ENCODE assay signal across 8 mouse cellular contexts in genomic region chr13:54758756-54759470, GRCm38 (mm10). TPM values are rescaled to one million over a fixed set of nuclear protein-coding genes. Genes with fewer than 3 reads are reported as not detected.
DNase-seq lines count a peak whose midpoint lies in the region; ATAC-seq and TF ChIP-seq lines count a peak whose summit lies in the region.

No protein-coding gene starts in this region.

- no peaks in the 10 kb centered on the region for H3K9me3 ChIP-seq in heart, embryonic 13.5 days
- no peaks in the 10 kb centered on the region for H3K9me3 ChIP-seq in forebrain, embryonic 16.5 days (ENCODE audit: control insufficient read depth, low read length)
- H3K9me3 ChIP-seq in liver, postnatal 0 days (ENCODE audit: low read length) = no peaks in the 10 kb centered on the region

- TF ChIP-seq POLR2A in cerebellum, adult 2 months (IDR thresholded peaks at IDR 0.05; ENCODE audit: borderline replicate concordance, insufficient read depth, low read length) = no peak

- H3K4me3 ChIP-seq in heart, embryonic 13.5 days = peak overlapping the region; percentile 47; the same call in 1 of the 2 replicates
- H3K4me3 ChIP-seq in cerebellum, adult 2 months (replicated peaks; ENCODE audit: insufficient read depth, low read depth, low read length) = peak overlapping the region; percentile 56
- H3K4me3 ChIP-seq in forebrain, embryonic 16.5 days (replicated peaks; ENCODE audit: low read length) = peak overlapping the region; percentile 54
- no peak overlapping the region for H3K4me3 ChIP-seq in liver, postnatal 0 days (ENCODE audit: low read depth, low read length)

- 2% methylated on average over 29 of the region's 29 CpGs for WGBS in heart, embryonic 13.5 days
- under 1% methylated on average over 29 of the region's 29 CpGs for WGBS in cerebellum, adult 2 months
- WGBS in forebrain, embryonic 16.5 days = 1% methylated on average over 29 of the region's 29 CpGs
- 4% methylated on average over 29 of the region's 29 CpGs for WGBS in liver, postnatal 0 days (ENCODE audit: insufficient replicate concordance)

- DNase-seq in heart, adult 11 months = no peak
- DNase-seq in cerebellum, adult 2 months = peak; percentile 56 to 62
- no peak for DNase-seq in liver, postnatal 0 days
- DNase-seq in natural killer cell, adult 2 months (ENCODE audit: low spot score in 2 of 2) = no peak
- DNase-seq in kidney, adult 18-20 months = no peak

- TF ChIP-seq EP300 in liver, postnatal 0 days (IDR thresholded peaks at IDR 0.05; ENCODE audit: low read depth) = no peak

- H3K36me3 ChIP-seq in heart, embryonic 13.5 days = no peaks in the 10 kb centered on the region
- H3K36me3 ChIP-seq in forebrain, embryonic 16.5 days (ENCODE audit: control insufficient read depth, insufficient read depth) = no peaks in the 10 kb centered on the region
- H3K36me3 ChIP-seq in liver, postnatal 0 days (replicated peaks; ENCODE audit: insufficient read depth, low read length) = no peaks in the 10 kb centered on the region

- no peak overlapping the region for H3K9ac ChIP-seq in heart, embryonic 13.5 days
- peak overlapping the region; percentile 67 for H3K9ac ChIP-seq in forebrain, embryonic 16.5 days (replicated peaks; ENCODE audit: low read depth, low read length)
- no peak overlapping the region for H3K9ac ChIP-seq in liver, postnatal 0 days (replicated peaks)

- no peak overlapping the region for H3K27ac ChIP-seq in heart, embryonic 13.5 days (replicated peaks)
- peak overlapping the region; percentile 81 for H3K27ac ChIP-seq in cerebellum, adult 2 months (ENCODE audit: insufficient read depth, low read length)
- H3K27ac ChIP-seq in forebrain, embryonic 16.5 days (ENCODE audit: low read length) = peak overlapping the region; percentile 96
- no peak overlapping the region for H3K27ac ChIP-seq in liver, postnatal 0 days (ENCODE audit: low read depth)

- no peak for TF ChIP-seq CTCF in cerebellum, adult 2 months (IDR thresholded peaks at IDR 0.05; ENCODE audit: borderline replicate concordance, insufficient read depth, low read depth, low read length)
- TF ChIP-seq CTCF in liver, postnatal 0 days (IDR thresholded peaks at IDR 0.05; ENCODE audit: low read depth) = no peak

- ATAC-seq in heart, embryonic 13.5 days (ENCODE audit: extremely low read depth, insufficient number of reproducible peaks, low FRiP score, low TSS enrichment) = peak; percentile 42; the same call in 1 of the 2 replicates
- no peak; the same call in 1 of the 2 replicates for ATAC-seq in forebrain, embryonic 16.5 days
- no peak; the same call in 1 of the 2 replicates for ATAC-seq in liver, postnatal 0 days
- ATAC-seq in monocyte, adult 5-6 weeks (replicated peaks; ENCODE audit: insufficient number of reproducible peaks, low FRiP score, low TSS enrichment, poor library complexity, severe bottlenecking) = no peak

- H3K27me3 ChIP-seq in heart, embryonic 13.5 days (replicated peaks) = peaks cover 95% of the 10 kb centered on the region
- H3K27me3 ChIP-seq in cerebellum, adult 2 months (ENCODE audit: control insufficient read depth, insufficient read depth, low read length) = no peaks in the 10 kb centered on the region
- peaks cover 11% of the 10 kb centered on the region; the same call in 1 of the 2 replicates for H3K27me3 ChIP-seq in forebrain, embryonic 16.5 days (replicated peaks; ENCODE audit: control insufficient read depth, insufficient read depth, low read length)
- H3K27me3 ChIP-seq in liver, postnatal 0 days (ENCODE audit: insufficient read depth, low read length) = peaks cover 27% of the 10 kb centered on the region

- peaks cover 9% of the 10 kb centered on the region for H3K4me1 ChIP-seq in heart, embryonic 13.5 days
- peaks cover 46% of the 10 kb centered on the region for H3K4me1 ChIP-seq in cerebellum, adult 2 months (ENCODE audit: control insufficient read depth, insufficient read depth, low read length)
- H3K4me1 ChIP-seq in forebrain, embryonic 16.5 days (replicated peaks; ENCODE audit: control insufficient read depth, insufficient read depth, low read length) = peaks cover 60% of the 10 kb centered on the region
- peaks cover 7% of the 10 kb centered on the region for H3K4me1 ChIP-seq in liver, postnatal 0 days (ENCODE audit: insufficient read depth)

- peak overlapping the region; percentile 68 for H3K4me2 ChIP-seq in heart, embryonic 13.5 days
- H3K4me2 ChIP-seq in forebrain, embryonic 16.5 days (ENCODE audit: low read length) = peak overlapping the region; percentile 76
- H3K4me2 ChIP-seq in liver, postnatal 0 days (ENCODE audit: low read depth, low read length) = peak overlapping the region; percentile 65; the same call in 1 of the 2 replicates

RNA-seq across cellular contexts. Expression of gene Sncb, which starts 7.5 kb away (rescaled TPM):
- polyA plus RNA-seq in heart, embryonic 13.5 days (2015; fragmentation: Nextera tagmentation; extraction: Ambion mirVana) = not detected in 2 replicates
- polyA plus RNA-seq in cerebellum, adult 2 months (2012; rRNA removed) = 851 and 853 TPM in 2 replicates
- polyA plus RNA-seq in forebrain, embryonic 16.5 days (2015; fragmentation: Nextera tagmentation; extraction: Ambion mirVana) = 27.1 and 37.0 TPM in 2 replicates
- polyA plus RNA-seq in liver, postnatal 0 days (2015; fragmentation: Nextera tagmentation; extraction: Ambion mirVana) = not detected in 2 replicates
- total RNA-seq in monocyte, adult 5-6 weeks (2017) = not detected in 3 replicates

RNA-seq across cellular contexts. Expression of gene Gprin1, which starts 9.2 kb away (rescaled TPM):
- not detected in 2 replicates for polyA plus RNA-seq in heart, embryonic 13.5 days (2015; fragmentation: Nextera tagmentation; extraction: Ambion mirVana)
- 41.4 and 45.4 TPM in 2 replicates for polyA plus RNA-seq in cerebellum, adult 2 months (2012; rRNA removed)
- 6.2 and 7.1 TPM in 2 replicates for polyA plus RNA-seq in forebrain, embryonic 16.5 days (2015; fragmentation: Nextera tagmentation; extraction: Ambion mirVana)
- polyA plus RNA-seq in liver, postnatal 0 days (2015; fragmentation: Nextera tagmentation; extraction: Ambion mirVana) = not detected in 2 replicates
- not detected in 3 replicates for total RNA-seq in monocyte, adult 5-6 weeks (2017)

RNA-seq across cellular contexts. Expression of gene Eif4e1b, which starts 24.9 kb away (rescaled TPM):
- not detected in 2 replicates for polyA plus RNA-seq in heart, embryonic 13.5 days (2015; fragmentation: Nextera tagmentation; extraction: Ambion mirVana)
- polyA plus RNA-seq in cerebellum, adult 2 months (2012; rRNA removed) = not detected in 2 replicates
- not detected in 2 replicates for polyA plus RNA-seq in forebrain, embryonic 16.5 days (2015; fragmentation: Nextera tagmentation; extraction: Ambion mirVana)
- polyA plus RNA-seq in liver, postnatal 0 days (2015; fragmentation: Nextera tagmentation; extraction: Ambion mirVana) = not detected in 2 replicates
- not detected in 3 replicates for total RNA-seq in monocyte, adult 5-6 weeks (2017)

RNA-seq across cellular contexts. Expression of gene Tspan17, which starts 30.3 kb away (rescaled TPM):
- 5.3 TPM in 2 replicates for polyA plus RNA-seq in heart, embryonic 13.5 days (2015; fragmentation: Nextera tagmentation; extraction: Ambion mirVana)
- polyA plus RNA-seq in cerebellum, adult 2 months (2012; rRNA removed) = 87.9 and 89.8 TPM in 2 replicates
- 18.6 and 29.7 TPM in 2 replicates for polyA plus RNA-seq in forebrain, embryonic 16.5 days (2015; fragmentation: Nextera tagmentation; extraction: Ambion mirVana)
- polyA plus RNA-seq in liver, postnatal 0 days (2015; fragmentation: Nextera tagmentation; extraction: Ambion mirVana) = 2.1 and 2.2 TPM in 2 replicates
- total RNA-seq in monocyte, adult 5-6 weeks (2017) = 6.9 to 18.5 TPM (median 8.1 TPM) in 3 replicates

RNA-seq across cellular contexts. Expression of gene Cdhr2, which starts 57.7 kb away (rescaled TPM):
- 0.45 TPM in 1 of 2 replicates, not detected in the other for polyA plus RNA-seq in heart, embryonic 13.5 days (2015; fragmentation: Nextera tagmentation; extraction: Ambion mirVana)
- 0.16 and 0.23 TPM in 2 replicates for polyA plus RNA-seq in cerebellum, adult 2 months (2012; rRNA removed)
- 0.16 and 0.25 TPM in 2 replicates for polyA plus RNA-seq in forebrain, embryonic 16.5 days (2015; fragmentation: Nextera tagmentation; extraction: Ambion mirVana)
- 7.0 TPM in 2 replicates for polyA plus RNA-seq in liver, postnatal 0 days (2015; fragmentation: Nextera tagmentation; extraction: Ambion mirVana)
- total RNA-seq in monocyte, adult 5-6 weeks (2017) = 0.10 TPM in 1 of 3 replicates, not detected in the others

Comparison
In these comparisons a context has a peak if more than half of its experiments do, and no peak if none do; other contexts are left out.
1. H3K27ac ChIP-seq: peak in cerebellum, adult 2 months (single experiment) and forebrain, embryonic 16.5 days (single experiment); none in heart, embryonic 13.5 days (single experiment) and liver, postnatal 0 days (single experiment).
2. DNase-seq: peak in cerebellum, adult 2 months (2 of 2); none in heart, adult 11 months (single experiment), liver, postnatal 0 days (single experiment), natural killer cell, adult 2 months (0 of 2) and kidney, adult 18-20 months (single experiment).
3. RNA of gene Sncb, which starts 7.5 kb away (polyA plus RNA-seq): 851 to 853 TPM in cerebellum, adult 2 months and 27.1 to 37.0 TPM in forebrain, embryonic 16.5 days; not detected in heart, embryonic 13.5 days and not detected in liver, postnatal 0 days; every median in the first group is over 10 times any median in the second.
4. Peak in every context shown above with its lines, with median percentiles within 50 percentile points of each other: H3K4me2 ChIP-seq.